Mouse (Mus musculus): ENCODE results near the gene Serpinc1.

- TF ChIP-seq POLR2A (IDR thresholded peaks at IDR 0.05; ENCODE audit: extremely low read depth, insufficient read depth, low read length) (no peak), CTCF (IDR thresholded peaks at IDR 0.05; ENCODE audit: extremely low read depth, insufficient read depth, low read length) (no peak)
Observed at GRCm38 (mm10) chr1:160931320-160931719, 47.1 kb upstream of the Serpinc1 start.
